Mouse (Mus musculus) embryonic facial prominence, embryonic 11.5 days (tissue): ENCODE measurements around the gene Ank2. TPM values are rescaled to one million over a fixed set of nuclear protein-coding genes. Genes with fewer than 3 reads are reported as not detected.
A peak's percentile ranks its signal among the peaks of the same experiment; 100 is the strongest.

ENCODE experiments used
- ATAC-seq: fragments of 200-750 bp; cut with Nextera tagmentation; replicated peaks from 2 replicates; pipeline ENCODE4 v1.8.0; 2017; ENCODE audit warnings: low read depth; ENCODE audit not compliant: insufficient number of reproducible peaks, low FRiP score, low TSS enrichment
- DNase-seq: peaks from one replicate; pipeline ENCODE4 v3.0.0-alpha.2; 2015; ENCODE audit warnings: low spot score
- H3K27ac ChIP-seq: fragments of 300-500 bp; sonication (generic); replicated peaks from 2 replicates; pipeline ENCODE4 v1.5.1; 2014; ENCODE audit warnings: mild to moderate bottlenecking, low read depth, low read length, control low read depth
- H3K27me3 ChIP-seq: fragments of 300-500 bp; sonication (generic); 2 replicates; pipeline ENCODE4 v1.6.1; 2014; ENCODE audit warnings: mild to moderate bottlenecking, low read length, moderate library complexity, mixed read lengths; ENCODE audit not compliant: control insufficient read depth, insufficient read depth
- H3K36me3 ChIP-seq: fragments of 300-500 bp; sonication (generic); replicated peaks from 2 replicates; pipeline ENCODE4 v1.6.1; 2014; ENCODE audit warnings: low read depth, mild to moderate bottlenecking, low read length, moderate library complexity, mixed read lengths; ENCODE audit not compliant: control insufficient read depth, insufficient read depth
- H3K4me1 ChIP-seq: fragments of 300-500 bp; sonication (generic); 2 replicates; pipeline ENCODE4 v1.6.1; 2014; ENCODE audit warnings: low read length, mixed read lengths; ENCODE audit not compliant: control insufficient read depth, insufficient read depth
- H3K4me2 ChIP-seq: fragments of 300-500 bp; sonication (generic); 2 replicates; pipeline ENCODE4 v1.6.1; 2014; ENCODE audit warnings: low read depth, mild to moderate bottlenecking, control low read depth, low read length, moderate library complexity
- H3K4me3 ChIP-seq: fragments of 300-500 bp; sonication (generic); 2 replicates; pipeline ENCODE4 v1.5.1; 2014; ENCODE audit warnings: low read depth, low read length, control low read depth
- H3K9ac ChIP-seq: fragments of 300-500 bp; sonication (generic); replicated peaks from 2 replicates; pipeline ENCODE4 v1.6.1; 2014; ENCODE audit warnings: mild to moderate bottlenecking, control low read depth, low read length
- H3K9me3 ChIP-seq: fragments of 300-500 bp; sonication (generic); replicated peaks from 2 replicates; pipeline ENCODE4 v1.6.1; 2016; ENCODE audit warnings: mild to moderate bottlenecking, low read length, inconsistent platforms, mixed read lengths; ENCODE audit not compliant: control insufficient read depth
- WGBS: fragments of 180-500 bp; shearing (Covaris S2); extraction: QIAGEN DNeasy Blood & Tissue Kit; methylation state at CpG from one replicate; pipeline ENCODE4 v1.1.7; 2014; 5-methylcytosine and 5-hydroxymethylcytosine counted together
- polyA plus RNA-seq: library from polyadenylated mRNA; unstranded; fragments of >200 nt; fragmentation: Nextera tagmentation; extraction: Ambion mirVana; gene quantifications from 2 replicates; pipeline ENCODE4 v1.2.1, GENCODE M21; 2014

Gene Ank2
- polyA plus RNA-seq, 1 experiment from 2014 or later: 26.1 TPM

- H3K27ac ChIP-seq: no peak overlapping the region
These were observed 39.3 kb downstream of the Ank2 start for GRCm38 (mm10) chr3:127459858-127460257.

GRCm38 (mm10) chr3:127458925-127459324 is 40.2 kb downstream of the Ank2 start:
- Histone ChIP-seq H3K4me3 (no peak overlapping the region), H3K4me1 (no peaks in the 10 kb centered on the region), H3K9ac (no peak overlapping the region), H3K9me3 (no peaks in the 10 kb centered on the region), H3K27ac (no peak overlapping the region), H3K36me3 (no peaks in the 10 kb centered on the region), H3K27me3 (no peaks in the 10 kb centered on the region), H3K4me2 (no peak overlapping the region)
- 33% methylated on average over 11 of the region's 11 CpGs for WGBS
- ATAC-seq (no peak), DNase-seq (no peak)

More at GRCm38 (mm10) chr3:127459858-127460257, 39.3 kb downstream of the Ank2 start:
- Histone ChIP-seq H3K27me3 (no peaks in the 10 kb centered on the region), H3K4me2 (no peak overlapping the region), H3K4me1 (no peaks in the 10 kb centered on the region), H3K36me3 (no peaks in the 10 kb centered on the region), H3K9me3 (no peaks in the 10 kb centered on the region), H3K9ac (no peak overlapping the region), H3K4me3 (no peak overlapping the region)
- WGBS: 34% methylated on average over 3 of the region's 3 CpGs
- DNase-seq: no peak
- ATAC-seq: no peak

- WGBS: 39% methylated on average over 6 of the region's 6 CpGs
- Histone ChIP-seq H3K4me2 (no peak overlapping the region), H3K36me3 (no peaks in the 10 kb centered on the region), H3K4me3 (no peak overlapping the region), H3K4me1 (no peaks in the 10 kb centered on the region), H3K27ac (no peak overlapping the region), H3K9me3 (no peaks in the 10 kb centered on the region), H3K27me3 (no peaks in the 10 kb centered on the region), H3K9ac (no peak overlapping the region)
- ATAC-seq: no peak
- DNase-seq: no peak
These were observed 40.7 kb downstream of the Ank2 start for GRCm38 (mm10) chr3:127458420-127458798.

- no peak overlapping the region for H3K27ac ChIP-seq
- DNase-seq (peak; percentile 54), ATAC-seq (no peak)
- no peaks in the 10 kb centered on the region for H3K27me3 ChIP-seq
- H3K9ac ChIP-seq: no peak overlapping the region
- H3K36me3 ChIP-seq: no peaks in the 10 kb centered on the region
- WGBS: 31% methylated on average over 5 of the region's 5 CpGs
- H3K4me3 ChIP-seq: no peak overlapping the region
- H3K9me3 ChIP-seq: no peaks in the 10 kb centered on the region
- no peaks in the 10 kb centered on the region for H3K4me1 ChIP-seq
- H3K4me2 ChIP-seq: no peak overlapping the region
These were observed 41.3 kb downstream of the Ank2 start for GRCm38 (mm10) chr3:127457761-127458419.

GRCm38 (mm10) chr3:127453738-127454137 is 45.4 kb downstream of the Ank2 start:
- peak; percentile 38 for DNase-seq
- Histone ChIP-seq H3K9me3 (no peaks in the 10 kb centered on the region), H3K4me2 (no peak overlapping the region), H3K36me3 (no peaks in the 10 kb centered on the region), H3K4me3 (no peak overlapping the region), H3K27me3 (no peaks in the 10 kb centered on the region), H3K27ac (no peak overlapping the region), H3K4me1 (no peaks in the 10 kb centered on the region), H3K9ac (no peak overlapping the region)
- 71% methylated on average over 4 of the region's 4 CpGs for WGBS
- no peak for ATAC-seq

- no peak overlapping the region for H3K27ac ChIP-seq
- H3K4me3 ChIP-seq: no peak overlapping the region
- H3K4me2 ChIP-seq: no peak overlapping the region
- no peaks in the 10 kb centered on the region for H3K4me1 ChIP-seq
- no peak overlapping the region for H3K9ac ChIP-seq
- H3K9me3 ChIP-seq: no peaks in the 10 kb centered on the region
- DNase-seq (no peak), ATAC-seq (no peak)
- H3K27me3 ChIP-seq: no peaks in the 10 kb centered on the region
- no peaks in the 10 kb centered on the region for H3K36me3 ChIP-seq
- 72% methylated on average over 6 of the region's 6 CpGs for WGBS
These were observed 45.9 kb downstream of the Ank2 start for GRCm38 (mm10) chr3:127453254-127453653.

- DNase-seq (peak; percentile 52), ATAC-seq (no peak)
- no peak overlapping the region for H3K27ac ChIP-seq
- H3K9me3 ChIP-seq: no peaks in the 10 kb centered on the region
- no peak overlapping the region for H3K9ac ChIP-seq
- no peaks in the 10 kb centered on the region for H3K27me3 ChIP-seq
- H3K4me2 ChIP-seq: no peak overlapping the region
- H3K4me1 ChIP-seq: no peaks in the 10 kb centered on the region
- WGBS: 56% methylated on average over 13 of the region's 13 CpGs
- H3K4me3 ChIP-seq: no peak overlapping the region
- H3K36me3 ChIP-seq: no peaks in the 10 kb centered on the region
These were observed 46.9 kb downstream of the Ank2 start for GRCm38 (mm10) chr3:127452233-127452632.

GRCm38 (mm10) chr3:127451741-127452140 is 47.4 kb downstream of the Ank2 start:
- H3K27me3 ChIP-seq: no peaks in the 10 kb centered on the region
- H3K4me2 ChIP-seq: no peak overlapping the region
- H3K9ac ChIP-seq: no peak overlapping the region
- no peaks in the 10 kb centered on the region for H3K36me3 ChIP-seq
- ATAC-seq: no peak
- H3K4me3 ChIP-seq: no peak overlapping the region
- H3K4me1 ChIP-seq: no peaks in the 10 kb centered on the region
- WGBS: 68% methylated on average over 9 of the region's 9 CpGs
- DNase-seq: no peak
- no peak overlapping the region for H3K27ac ChIP-seq
- no peaks in the 10 kb centered on the region for H3K9me3 ChIP-seq
